Mouse (Mus musculus): ENCODE data around the gene Ankrd65. TPM values are rescaled to one million over a fixed set of nuclear protein-coding genes. Genes with fewer than 3 reads are reported as not detected.
A peak's percentile ranks its signal among the peaks of the same experiment; 100 is the strongest.

Ankrd65 gene
- polyA plus RNA-seq, 1 experiment from 2014 or later = not detected

- no peak overlapping the region for H3K4me2 ChIP-seq (ENCODE audit: low read depth, low read length)
- ATAC-seq (replicated peaks; ENCODE audit: insufficient number of reproducible peaks, low FRiP score, low TSS enrichment, low read depth) (no peak), DNase-seq (ENCODE audit: low spot score) (no peak)
- no peaks in the 10 kb centered on the region; the same call in 1 of the 2 replicates for H3K4me1 ChIP-seq (ENCODE audit: control insufficient read depth, insufficient read depth, low read length)
- WGBS = 87% methylated on average over 3 of the region's 3 CpGs
- H3K9me3 ChIP-seq (replicated peaks; ENCODE audit: control insufficient read depth, low read length) = no peaks in the 10 kb centered on the region
- H3K4me3 ChIP-seq (ENCODE audit: low read depth, low read length) = no peak overlapping the region
- no peaks in the 10 kb centered on the region for H3K27me3 ChIP-seq (ENCODE audit: control insufficient read depth, insufficient read depth, low read length)
- H3K27ac ChIP-seq (replicated peaks; ENCODE audit: low read depth, low read length) = no peak overlapping the region
- H3K36me3 ChIP-seq (replicated peaks; ENCODE audit: control insufficient read depth, insufficient read depth, low read depth, low read length) = peaks cover 8% of the 10 kb centered on the region
- H3K9ac ChIP-seq (replicated peaks; ENCODE audit: low read length) = no peak overlapping the region
Observed at GRCm38 (mm10) chr4:155807841-155808240, 17.6 kb downstream of the Ankrd65 start.

- peak within 1 kb of the TSS; percentile 99 for H3K4me3 ChIP-seq (ENCODE audit: low read depth, low read length)
- ATAC-seq (replicated peaks; ENCODE audit: insufficient number of reproducible peaks, low FRiP score, low TSS enrichment, low read depth) = peak; percentile 97
- peak within 1 kb of the TSS; percentile 99 for H3K9ac ChIP-seq (replicated peaks; ENCODE audit: low read length)
- no peaks in the 10 kb centered on the region; the same call in none of the 2 replicates for H3K4me1 ChIP-seq (ENCODE audit: control insufficient read depth, insufficient read depth, low read length)
- no peaks in the 10 kb centered on the region for H3K27me3 ChIP-seq (ENCODE audit: control insufficient read depth, insufficient read depth, low read length)
- H3K9me3 ChIP-seq (replicated peaks; ENCODE audit: control insufficient read depth, low read length) = no peaks in the 10 kb centered on the region
- H3K36me3 ChIP-seq (replicated peaks; ENCODE audit: control insufficient read depth, insufficient read depth, low read depth, low read length) = peaks cover 14% of the 10 kb centered on the region
- peak; percentile 97 for DNase-seq (ENCODE audit: low spot score)
- H3K27ac ChIP-seq (replicated peaks; ENCODE audit: low read depth, low read length) = peak within 1 kb of the TSS; percentile 67
- WGBS = under 1% methylated on average over 60 of the region's 60 CpGs
- peak within 1 kb of the TSS; percentile 72 for H3K4me2 ChIP-seq (ENCODE audit: low read depth, low read length)
Observed at GRCm38 (mm10) chr4:155811929-155812664, 21.9 kb downstream of the Ankrd65 start, which contains the start of gene Ccnl2. Gene Ccnl2, plus strand, starts transcription at chr4:155812489.

GRCm38 (mm10) chr4:155812665-155813181 lies 22.5 kb downstream of the Ankrd65 start:
- H3K36me3 ChIP-seq (replicated peaks; ENCODE audit: control insufficient read depth, insufficient read depth, low read depth, low read length) = peaks cover 14% of the 10 kb centered on the region
- ATAC-seq (replicated peaks; ENCODE audit: insufficient number of reproducible peaks, low FRiP score, low TSS enrichment, low read depth) = peak; percentile 44
- under 1% methylated on average over 49 of the region's 49 CpGs for WGBS
- H3K4me3 ChIP-seq (ENCODE audit: low read depth, low read length) = peak overlapping the region; percentile 99
- peak; percentile 40 for DNase-seq (ENCODE audit: low spot score)
- peak overlapping the region; percentile 72 for H3K4me2 ChIP-seq (ENCODE audit: low read depth, low read length)
- H3K9me3 ChIP-seq (replicated peaks; ENCODE audit: control insufficient read depth, low read length) = no peaks in the 10 kb centered on the region
- peak overlapping the region; percentile 99 for H3K9ac ChIP-seq (replicated peaks; ENCODE audit: low read length)
- H3K4me1 ChIP-seq (ENCODE audit: control insufficient read depth, insufficient read depth, low read length) = no peaks in the 10 kb centered on the region; the same call in none of the 2 replicates
- H3K27ac ChIP-seq (replicated peaks; ENCODE audit: low read depth, low read length) = peak overlapping the region; percentile 67
- no peaks in the 10 kb centered on the region for H3K27me3 ChIP-seq (ENCODE audit: control insufficient read depth, insufficient read depth, low read length)

DNA sequence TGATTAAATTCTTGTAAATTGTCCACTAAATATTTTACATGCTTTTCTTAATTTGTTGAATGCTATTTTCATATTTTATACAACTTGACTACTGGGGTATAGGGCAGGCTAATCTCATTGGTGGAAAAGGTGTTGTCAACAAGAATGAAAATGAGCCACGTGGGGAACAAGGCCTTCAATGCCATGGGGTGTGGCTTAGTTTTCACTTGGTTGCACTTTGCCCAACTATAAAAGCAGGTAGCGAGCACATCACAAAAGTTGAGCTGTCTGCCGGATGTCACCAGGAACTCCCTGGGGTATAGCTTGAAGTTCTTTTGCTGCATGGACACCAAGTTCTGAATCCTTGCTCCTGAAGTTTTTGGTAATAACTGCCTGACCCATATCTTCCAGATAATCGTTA lies 27.3 kb downstream of the Ankrd65 start:
- DNase-seq (ENCODE audit: low spot score) (no peak), ATAC-seq (replicated peaks; ENCODE audit: insufficient number of reproducible peaks, low FRiP score, low TSS enrichment, low read depth) (no peak)
- H3K27me3 ChIP-seq (ENCODE audit: control insufficient read depth, insufficient read depth, low read length) = no peaks in the 10 kb centered on the region
- no peaks in the 10 kb centered on the region; the same call in none of the 2 replicates for H3K4me1 ChIP-seq (ENCODE audit: control insufficient read depth, insufficient read depth, low read length)
- H3K36me3 ChIP-seq (replicated peaks; ENCODE audit: control insufficient read depth, insufficient read depth, low read depth, low read length) = peaks cover 28% of the 10 kb centered on the region
- no peak overlapping the region for H3K4me2 ChIP-seq (ENCODE audit: low read depth, low read length)
- no peak overlapping the region for H3K27ac ChIP-seq (replicated peaks; ENCODE audit: low read depth, low read length)
- no peak overlapping the region for H3K4me3 ChIP-seq (ENCODE audit: low read depth, low read length)
- no peaks in the 10 kb centered on the region for H3K9me3 ChIP-seq (replicated peaks; ENCODE audit: control insufficient read depth, low read length)
- 88% methylated on average over 4 of the region's 4 CpGs for WGBS
- H3K9ac ChIP-seq (replicated peaks; ENCODE audit: low read length) = no peak overlapping the region

GRCm38 (mm10) chr4:155821025-155821424 lies 30.8 kb downstream of the Ankrd65 start:
- 80% methylated on average over 7 of the region's 7 CpGs for WGBS
- no peak overlapping the region for H3K9ac ChIP-seq (replicated peaks; ENCODE audit: low read length)
- no peak overlapping the region for H3K4me2 ChIP-seq (ENCODE audit: low read depth, low read length)
- no peak for ATAC-seq (replicated peaks; ENCODE audit: insufficient number of reproducible peaks, low FRiP score, low TSS enrichment, low read depth)
- no peak overlapping the region for H3K27ac ChIP-seq (replicated peaks; ENCODE audit: low read depth, low read length)
- no peaks in the 10 kb centered on the region for H3K27me3 ChIP-seq (ENCODE audit: control insufficient read depth, insufficient read depth, low read length)
- H3K4me3 ChIP-seq (ENCODE audit: low read depth, low read length) = no peak overlapping the region
- H3K9me3 ChIP-seq (replicated peaks; ENCODE audit: control insufficient read depth, low read length) = no peaks in the 10 kb centered on the region
- peak; percentile 49 for DNase-seq (ENCODE audit: low spot score)
- H3K36me3 ChIP-seq (replicated peaks; ENCODE audit: control insufficient read depth, insufficient read depth, low read depth, low read length) = peaks cover 33% of the 10 kb centered on the region
- H3K4me1 ChIP-seq (ENCODE audit: control insufficient read depth, insufficient read depth, low read length) = no peaks in the 10 kb centered on the region

- H3K27me3 ChIP-seq (ENCODE audit: control insufficient read depth, insufficient read depth, low read length) = no peaks in the 10 kb centered on the region
- no peak overlapping the region for H3K9ac ChIP-seq (replicated peaks; ENCODE audit: low read length)
- DNase-seq (ENCODE audit: low spot score) (no peak), ATAC-seq (replicated peaks; ENCODE audit: insufficient number of reproducible peaks, low FRiP score, low TSS enrichment, low read depth) (0 out of 2 replicates have a peak, but pooled peaks have one; percentile 37)
- 95% methylated on average over 16 of the region's 16 CpGs for WGBS
- no peak overlapping the region for H3K4me2 ChIP-seq (ENCODE audit: low read depth, low read length)
- no peaks in the 10 kb centered on the region for H3K4me1 ChIP-seq (ENCODE audit: control insufficient read depth, insufficient read depth, low read length)
- H3K36me3 ChIP-seq (replicated peaks; ENCODE audit: control insufficient read depth, insufficient read depth, low read depth, low read length) = peaks cover 30% of the 10 kb centered on the region
- no peaks in the 10 kb centered on the region for H3K9me3 ChIP-seq (replicated peaks; ENCODE audit: control insufficient read depth, low read length)
- H3K27ac ChIP-seq (replicated peaks; ENCODE audit: low read depth, low read length) = no peak overlapping the region
- H3K4me3 ChIP-seq (ENCODE audit: low read depth, low read length) = no peak overlapping the region
Observed at GRCm38 (mm10) chr4:155823443-155823842, 33.2 kb downstream of the Ankrd65 start.

- 90% methylated on average over 4 of the region's 4 CpGs for WGBS
- no peak for ATAC-seq (replicated peaks; ENCODE audit: insufficient number of reproducible peaks, low FRiP score, low TSS enrichment, low read depth)
- no peak overlapping the region for H3K27ac ChIP-seq (replicated peaks; ENCODE audit: low read depth, low read length)
- no peak overlapping the region for H3K4me2 ChIP-seq (ENCODE audit: low read depth, low read length)
- H3K4me1 ChIP-seq (ENCODE audit: control insufficient read depth, insufficient read depth, low read length) = peaks cover 5% of the 10 kb centered on the region
- no peak for DNase-seq (ENCODE audit: low spot score)
- peaks cover 7% of the 10 kb centered on the region for H3K36me3 ChIP-seq (replicated peaks; ENCODE audit: control insufficient read depth, insufficient read depth, low read depth, low read length)
- H3K4me3 ChIP-seq (ENCODE audit: low read depth, low read length) = no peak overlapping the region
- no peaks in the 10 kb centered on the region for H3K9me3 ChIP-seq (replicated peaks; ENCODE audit: control insufficient read depth, low read length)
- no peaks in the 10 kb centered on the region for H3K27me3 ChIP-seq (ENCODE audit: control insufficient read depth, insufficient read depth, low read length)
- no peak overlapping the region for H3K9ac ChIP-seq (replicated peaks; ENCODE audit: low read length)
Observed at GRCm38 (mm10) chr4:155829866-155830265, 39.6 kb downstream of the Ankrd65 start.

DNA sequence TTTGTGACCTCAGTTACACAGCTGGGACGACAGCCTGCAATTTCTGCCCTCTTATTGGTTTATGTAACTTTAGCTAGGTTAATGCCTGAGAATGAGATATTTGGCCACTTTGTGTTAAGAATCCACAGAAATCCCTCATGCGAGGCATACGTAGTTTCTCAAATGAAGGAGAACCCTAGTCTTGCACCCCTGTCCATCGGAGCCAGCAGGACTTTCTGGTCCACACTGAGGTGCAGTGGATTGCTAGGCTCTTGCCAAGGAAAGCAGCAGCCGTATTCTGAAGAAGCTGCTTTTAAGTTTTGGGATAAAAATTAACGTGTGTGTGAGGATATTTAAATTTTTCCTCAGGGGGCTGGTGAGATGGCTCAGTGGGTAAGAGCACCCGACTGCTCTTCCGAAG lies 40.4 kb downstream of the Ankrd65 start:
- whole genome bisulfite sequencing = 57% methylated on average over 8 of the region's 8 CpGs
- Histone ChIP-seq H3K4me3 (ENCODE audit: low read depth, low read length) (peak overlapping the region; percentile 82; the same call in 1 of the 2 replicates), H3K9ac (replicated peaks; ENCODE audit: low read length) (no peak overlapping the region), H3K9me3 (replicated peaks; ENCODE audit: control insufficient read depth, low read length) (no peaks in the 10 kb centered on the region), H3K27me3 (ENCODE audit: control insufficient read depth, insufficient read depth, low read length) (no peaks in the 10 kb centered on the region), H3K27ac (replicated peaks; ENCODE audit: low read depth, low read length) (no peak overlapping the region), H3K4me2 (ENCODE audit: low read depth, low read length) (no peak overlapping the region), H3K36me3 (replicated peaks; ENCODE audit: control insufficient read depth, insufficient read depth, low read depth, low read length) (peaks cover 3% of the 10 kb centered on the region; the same call in 1 of the 2 replicates), H3K4me1 (ENCODE audit: control insufficient read depth, insufficient read depth, low read length) (peaks cover 5% of the 10 kb centered on the region)
- ATAC-seq (replicated peaks; ENCODE audit: insufficient number of reproducible peaks, low FRiP score, low TSS enrichment, low read depth) = no peak
- no peak for DNase-seq (ENCODE audit: low spot score)

Data from embryonic facial prominence, embryonic 11.5 days (tissue).